Mouse (Mus musculus) gonadal fat pad, adult 2 months (tissue): ENCODE results near the gene Trank1. TPM values are rescaled to one million over a fixed set of nuclear protein-coding genes. Genes with fewer than 3 reads are reported as not detected.

ENCODE experiments used
- DNase-seq: peaks from one replicate; pipeline ENCODE4 v3.0.0-alpha.2; 2012; ENCODE audit warnings: low read depth
- polyA plus RNA-seq: library from polyadenylated mRNA; depleted of rRNA; stranded (reverse); fragments of >200 nt; gene quantifications from 2 replicates; pipeline ENCODE4 v1.2.3, GENCODE M21; 2012; rRNA removed

Trank1 gene
- polyA plus RNA-seq, 1 experiment = 35.7 TPM

DNA sequence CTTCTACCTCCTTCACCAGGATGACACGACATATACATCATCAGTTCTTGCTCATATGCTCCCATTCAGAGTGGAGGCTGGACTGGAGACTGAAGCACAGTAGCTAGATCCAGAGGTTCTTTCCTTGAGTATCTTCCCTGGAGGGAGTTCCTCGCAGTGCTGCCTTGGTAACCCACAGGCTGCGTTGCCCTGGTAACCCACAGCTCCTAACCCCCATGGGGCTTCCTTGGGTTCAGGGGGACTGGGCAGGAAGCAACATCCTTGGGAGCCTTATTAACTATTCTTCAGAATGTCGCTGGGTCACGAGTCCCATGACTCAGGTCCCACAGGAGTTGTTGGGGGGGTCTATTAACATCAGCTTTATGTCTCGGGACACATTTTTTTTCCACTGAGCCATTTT, 113.6 kb downstream of the Trank1 start:
- DNase-seq = no peak

GRCm38 (mm10) chr9:111425952-111426351, 114.4 kb downstream of the Trank1 start:
- no peak for DNase-seq

- no peak for DNase-seq
Observed at GRCm38 (mm10) chr9:111427891-111428555, 116.5 kb downstream of the Trank1 start.

DNA sequence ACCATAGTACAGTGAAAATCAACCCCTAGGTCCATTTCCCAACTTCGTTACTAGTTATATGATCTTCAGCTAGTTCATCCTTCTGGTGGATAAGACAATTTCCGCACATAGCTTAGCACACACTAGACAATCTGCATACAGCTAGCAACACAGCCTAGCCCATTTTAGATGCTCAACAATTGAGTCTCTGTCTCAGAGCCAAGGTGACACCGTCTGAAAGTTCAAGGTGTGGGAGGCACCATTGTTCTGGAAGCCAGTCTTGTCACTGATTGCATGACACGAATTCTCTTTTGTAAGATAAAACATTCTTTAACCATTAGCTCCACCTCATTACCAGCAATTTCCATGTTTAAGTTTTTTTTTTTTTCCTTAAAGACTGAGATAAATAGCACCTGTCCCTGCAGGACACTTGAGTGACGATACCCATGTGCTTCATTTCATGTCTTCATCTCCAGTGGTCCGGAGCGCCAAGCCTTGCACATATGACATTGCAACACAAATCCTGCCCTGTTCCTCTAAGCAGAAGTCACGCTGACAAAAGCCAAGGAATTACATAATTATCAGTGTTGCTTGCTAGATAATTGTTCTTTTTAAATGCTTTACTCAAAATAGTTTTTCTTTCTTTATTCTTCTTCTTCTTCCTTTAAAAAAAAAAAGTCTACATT, 117.3 kb downstream of the Trank1 start:
- DNase-seq = no peak

- no peak for DNase-seq
Observed at GRCm38 (mm10) chr9:111429363-111429750, 117.8 kb downstream of the Trank1 start.

DNA sequence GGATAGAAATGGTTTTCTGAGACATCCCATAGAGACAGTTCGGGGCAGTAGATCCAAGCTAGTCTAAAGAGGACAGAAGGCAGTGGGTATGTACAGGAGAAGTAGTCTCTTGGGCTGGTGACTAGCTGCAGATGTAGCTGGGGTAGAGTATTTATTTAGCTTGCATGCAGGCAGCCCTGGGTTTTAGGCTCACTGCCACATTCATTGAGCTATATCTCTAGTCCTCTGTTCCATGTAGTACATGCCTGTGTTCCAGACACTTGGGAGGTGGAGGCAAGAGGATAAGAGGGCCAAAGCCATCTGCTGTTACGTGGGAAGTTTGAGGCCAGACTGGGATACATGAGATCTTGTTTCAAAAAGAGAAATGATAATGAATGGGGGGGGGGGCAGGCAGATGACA, 123.9 kb downstream of the Trank1 start:
- no peak for DNase-seq

DNA sequence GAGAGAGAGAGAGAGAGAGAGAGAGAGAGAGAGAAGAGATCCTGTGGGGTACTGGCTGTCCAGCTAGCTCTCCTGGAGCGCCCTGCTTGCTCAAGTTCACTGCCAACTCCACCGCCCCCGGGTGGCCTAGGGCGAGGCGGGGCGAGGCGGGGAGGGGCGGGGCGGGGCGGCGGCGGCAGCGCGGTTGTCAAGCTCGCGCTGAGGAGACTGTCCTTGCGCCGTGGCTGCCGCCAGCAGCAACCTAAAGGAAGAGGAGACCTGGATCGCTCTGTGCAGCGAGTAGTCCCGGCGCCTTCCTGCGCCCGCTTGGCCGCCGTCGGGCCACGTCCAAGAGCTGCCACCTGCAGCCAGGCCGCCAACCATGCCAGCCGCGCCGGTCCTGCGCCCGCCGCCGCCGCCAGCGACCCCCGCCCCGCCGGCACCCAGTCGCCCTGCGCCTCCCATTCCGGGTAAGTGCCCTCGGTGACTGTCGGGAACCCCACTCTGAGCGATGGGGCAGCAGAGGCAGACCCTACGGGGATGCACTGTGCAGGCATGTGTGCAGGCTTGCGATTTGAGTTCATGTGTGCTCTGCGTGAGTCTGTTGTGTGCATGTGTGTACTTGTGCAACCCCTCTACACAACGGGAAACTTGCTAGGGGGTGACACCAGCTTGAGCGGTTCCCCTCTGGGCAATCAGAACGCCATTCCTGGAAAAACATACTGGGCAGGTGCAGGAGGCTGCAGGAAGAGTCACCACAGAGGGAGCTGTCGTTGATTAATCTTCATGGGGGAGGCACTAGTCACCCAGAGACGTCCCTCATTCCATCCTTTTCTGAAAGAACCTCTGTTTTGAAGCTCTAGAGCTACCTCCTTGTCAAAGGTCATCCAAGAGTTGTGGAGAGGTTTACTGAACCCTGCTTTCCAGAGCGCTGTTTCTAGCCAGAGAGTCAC, 127.6 kb downstream of the Trank1 start, which contains the start of gene Dclk3:
Gene Dclk3 (plus strand): TSS at position 178 of the 932 bp plus-strand sequence.
- no peak for DNase-seq

DNA sequence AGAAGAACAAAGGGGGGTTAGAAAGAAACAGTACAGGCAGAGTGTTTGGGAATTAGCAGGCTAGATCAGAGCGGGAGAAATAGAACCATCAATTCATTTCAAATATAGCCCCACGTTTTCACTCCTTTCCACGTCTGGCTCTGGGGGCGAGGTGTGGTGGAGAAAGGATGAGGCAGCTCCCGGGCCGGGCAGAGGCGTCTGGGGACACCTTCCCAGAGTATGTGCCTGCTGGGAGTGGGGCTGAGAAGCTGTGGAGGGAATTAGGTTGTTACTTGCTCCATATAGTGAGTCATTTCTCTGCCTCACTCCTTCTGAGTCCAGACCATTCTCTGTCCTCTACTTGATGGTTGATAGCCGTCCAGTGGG, 128.3 kb downstream of the Trank1 start:
- DNase-seq = no peak

DNA sequence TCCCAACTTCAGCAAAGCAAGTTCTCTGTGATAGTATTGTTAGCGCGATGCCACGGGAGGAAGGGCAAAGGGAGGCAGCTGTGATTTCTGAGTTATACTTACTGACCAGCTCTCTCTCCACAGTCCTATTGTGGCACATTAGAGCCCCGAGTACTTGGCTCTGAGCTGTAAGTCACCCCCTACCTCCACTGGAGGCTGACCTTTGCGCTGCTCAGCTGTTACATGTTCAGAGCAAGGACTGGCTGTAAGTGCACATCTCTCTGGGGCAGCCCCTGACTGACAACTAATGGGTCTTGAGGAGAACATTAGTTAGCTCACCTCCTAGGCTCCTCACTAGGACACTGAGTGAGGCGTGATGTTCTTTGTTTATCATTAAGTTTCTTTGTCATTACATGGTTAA, 128.9 kb downstream of the Trank1 start:
- no peak for DNase-seq

GRCm38 (mm10) chr9:111441151-111441550, 129.6 kb downstream of the Trank1 start:
- no peak for DNase-seq

Other genes with a start within 250 kb of the Trank1 start
- gene Lrrfip2, start 194.1 kb upstream of the Trank1 start, polyA plus RNA-seq = 10.0 and 10.5 TPM in 2 replicates
- 20.3 and 24.6 TPM in 2 replicates for gene Mlh1, start 39.9 kb upstream of the Trank1 start, polyA plus RNA-seq
- gene Epm2aip1, start 39.8 kb upstream of the Trank1 start, polyA plus RNA-seq = 13.1 and 16.3 TPM in 2 replicates
- 5.2 and 9.3 TPM in 2 replicates for gene Dclk3, start 127.3 kb downstream of the Trank1 start, polyA plus RNA-seq